Mouse (Mus musculus) intestine, embryonic 14.5 days (tissue): ENCODE data around the gene Kdelr3. TPM values are rescaled to one million over a fixed set of nuclear protein-coding genes. Genes with fewer than 3 reads are reported as not detected.

Source experiments
- ATAC-seq: fragments of 200-750 bp; cut with Nextera tagmentation; replicated peaks from 2 replicates; pipeline ENCODE4 v1.8.0; 2017; ENCODE audit warnings: low read depth, moderate number of reproducible peaks, moderate TSS enrichment, moderate library complexity; ENCODE audit not compliant: low FRiP score, low TSS enrichment
- DNase-seq: peaks from one replicate; pipeline ENCODE4 v3.0.0-alpha.2; 2018; ENCODE audit warnings: low spot score
- H3K27ac ChIP-seq: fragments of 300-500 bp; sonication (generic); 2 replicates; pipeline ENCODE4 v1.5.1; 2014; ENCODE audit warnings: low read depth, mild to moderate bottlenecking, control low read depth
- H3K27me3 ChIP-seq: fragments of 300-500 bp; sonication (generic); replicated peaks from 2 replicates; pipeline ENCODE4 v1.6.1; 2014; ENCODE audit warnings: low read length, control low read depth; ENCODE audit not compliant: control insufficient read depth, insufficient read depth
- H3K36me3 ChIP-seq: fragments of 300-500 bp; sonication (generic); 2 replicates; pipeline ENCODE4 v1.6.1; 2014; ENCODE audit warnings: low read length, control low read depth; ENCODE audit not compliant: control insufficient read depth, insufficient read depth
- H3K4me1 ChIP-seq: fragments of 300-500 bp; sonication (generic); replicated peaks from 2 replicates; pipeline ENCODE4 v1.6.1; 2014; ENCODE audit warnings: low read length, control low read depth, mixed read lengths; ENCODE audit not compliant: control insufficient read depth, insufficient read depth
- H3K4me2 ChIP-seq: fragments of 300-500 bp; sonication (generic); 2 replicates; pipeline ENCODE4 v1.6.1; 2014; ENCODE audit warnings: low read length
- H3K4me3 ChIP-seq: fragments of 300-500 bp; sonication (generic); 2 replicates; pipeline ENCODE4 v1.5.1; 2014; ENCODE audit warnings: low read depth, low read length, control low read depth, mixed read lengths
- H3K9ac ChIP-seq: fragments of 300-500 bp; sonication (generic); 2 replicates; pipeline ENCODE4 v1.6.1; 2014; ENCODE audit warnings: mild to moderate bottlenecking, low read length
- H3K9me3 ChIP-seq: fragments of 300-500 bp; sonication (generic); 2 replicates; pipeline ENCODE4 v1.6.1; 2016; ENCODE audit warnings: low read length, control low read depth; ENCODE audit not compliant: control insufficient read depth
- WGBS: fragments of 180-500 bp; shearing (Covaris S2); extraction: QIAGEN DNeasy Blood & Tissue Kit; methylation state at CpG from one replicate; pipeline ENCODE4 v1.1.7; 2014; 5-methylcytosine and 5-hydroxymethylcytosine counted together
- polyA plus RNA-seq: library from polyadenylated mRNA; unstranded; fragments of >200 nt; fragmentation: Nextera tagmentation; extraction: Ambion mirVana; gene quantifications from 2 replicates; pipeline ENCODE4 v1.2.1, GENCODE M21; 2014

The Kdelr3 gene
- polyA plus RNA-seq, 1 experiment from 2014 or later: 55.0 TPM

- no peak overlapping the region for H3K27ac ChIP-seq
- WGBS: 31% methylated on average over 7 of the region's 7 CpGs
- H3K4me3 ChIP-seq: no peak overlapping the region
- DNase-seq: no peak
- H3K36me3 ChIP-seq: no peaks in the 10 kb centered on the region
- H3K4me2 ChIP-seq: no peak overlapping the region
- H3K4me1 ChIP-seq: peaks cover 10% of the 10 kb centered on the region
- H3K27me3 ChIP-seq: peaks cover 86% of the 10 kb centered on the region
- no peaks in the 10 kb centered on the region for H3K9me3 ChIP-seq
- ATAC-seq: no peak
- no peak overlapping the region for H3K9ac ChIP-seq
Measured at GRCm38 (mm10) chr15:79506460-79506859, 9.8 kb upstream of the Kdelr3 start.

- ATAC-seq: no peak
- H3K4me1 ChIP-seq: peaks cover 14% of the 10 kb centered on the region
- no peak overlapping the region for H3K9ac ChIP-seq
- no peaks in the 10 kb centered on the region for H3K36me3 ChIP-seq
- no peak overlapping the region for H3K27ac ChIP-seq
- 46% methylated on average over 31 of the region's 31 CpGs for WGBS
- H3K4me3 ChIP-seq: no peak overlapping the region
- H3K9me3 ChIP-seq: no peaks in the 10 kb centered on the region
- DNase-seq: no peak
- peaks cover 82% of the 10 kb centered on the region for H3K27me3 ChIP-seq
- no peak overlapping the region for H3K4me2 ChIP-seq
Measured at GRCm38 (mm10) chr15:79507055-79507828, 9.0 kb upstream of the Kdelr3 start.

GRCm38 (mm10) chr15:79509998-79510397 lies 6.2 kb upstream of the Kdelr3 start:
- no peak overlapping the region for H3K9ac ChIP-seq
- no peaks in the 10 kb centered on the region for H3K36me3 ChIP-seq
- no peak for DNase-seq
- no peaks in the 10 kb centered on the region for H3K9me3 ChIP-seq
- 47% methylated on average over 6 of the region's 6 CpGs for WGBS
- H3K4me3 ChIP-seq: no peak overlapping the region
- no peak for ATAC-seq
- H3K27me3 ChIP-seq: peaks cover 80% of the 10 kb centered on the region
- no peak overlapping the region for H3K27ac ChIP-seq
- no peak overlapping the region for H3K4me2 ChIP-seq
- peaks cover 12% of the 10 kb centered on the region for H3K4me1 ChIP-seq

GRCm38 (mm10) chr15:79510425-79510824 lies 5.8 kb upstream of the Kdelr3 start:
- H3K4me2 ChIP-seq: no peak overlapping the region
- WGBS: 78% methylated on average over 7 of the region's 7 CpGs
- H3K27me3 ChIP-seq: peaks cover 81% of the 10 kb centered on the region

GRCm38 (mm10) chr15:79511553-79512320 lies 4.5 kb upstream of the Kdelr3 start:
- Histone ChIP-seq H3K27ac (no peak overlapping the region), H3K9me3 (no peaks in the 10 kb centered on the region), H3K4me3 (peak overlapping the region; percentile 34), H3K9ac (no peak overlapping the region), H3K36me3 (no peaks in the 10 kb centered on the region), H3K4me2 (peak overlapping the region; percentile 64), H3K27me3 (peaks cover 79% of the 10 kb centered on the region), H3K4me1 (peaks cover 4% of the 10 kb centered on the region; the same call in 1 of the 2 replicates)
- peak; percentile 89 for DNase-seq
- 3% methylated on average over 61 of the region's 61 CpGs for WGBS
- ATAC-seq: peak; percentile 65; the same call in 1 of the 2 replicates

More at GRCm38 (mm10) chr15:79510425-79510824, 5.8 kb upstream of the Kdelr3 start:
- no peak for ATAC-seq
- Histone ChIP-seq H3K36me3 (no peaks in the 10 kb centered on the region), H3K4me3 (no peak overlapping the region), H3K9ac (no peak overlapping the region), H3K27ac (no peak overlapping the region), H3K9me3 (no peaks in the 10 kb centered on the region), H3K4me1 (peaks cover 7% of the 10 kb centered on the region; the same call in 1 of the 2 replicates)
- no peak for DNase-seq

- Histone ChIP-seq H3K4me2 (no peak overlapping the region), H3K27ac (no peak overlapping the region), H3K9ac (no peak overlapping the region), H3K4me3 (no peak overlapping the region), H3K36me3 (no peaks in the 10 kb centered on the region), H3K9me3 (no peaks in the 10 kb centered on the region), H3K27me3 (peaks cover 72% of the 10 kb centered on the region), H3K4me1 (peaks cover 9% of the 10 kb centered on the region; the same call in 1 of the 2 replicates)
- ATAC-seq (no peak), DNase-seq (no peak)
- WGBS: 9% methylated on average over 9 of the region's 9 CpGs
Measured at GRCm38 (mm10) chr15:79513940-79514339, 2.3 kb upstream of the Kdelr3 start.

GRCm38 (mm10) chr15:79517710-79518109 lies 1.5 kb downstream of the Kdelr3 start:
- H3K4me1 ChIP-seq: 0 out of 2 replicates have a peak, but pooled peaks cover 6% of the 10 kb centered on the region
- 82% methylated on average over 4 of the region's 4 CpGs for WGBS
- no peak for ATAC-seq
- H3K27ac ChIP-seq: no peak overlapping the region
- H3K36me3 ChIP-seq: peaks cover 5% of the 10 kb centered on the region; the same call in 1 of the 2 replicates
- H3K4me2 ChIP-seq: peak overlapping the region; percentile 90
- peaks cover 41% of the 10 kb centered on the region for H3K27me3 ChIP-seq
- no peak overlapping the region for H3K9ac ChIP-seq
- no peak overlapping the region for H3K4me3 ChIP-seq
- no peak for DNase-seq
- no peaks in the 10 kb centered on the region for H3K9me3 ChIP-seq

- no peak overlapping the region for H3K4me2 ChIP-seq
- no peak overlapping the region for H3K4me3 ChIP-seq
- no peak for DNase-seq
- H3K27me3 ChIP-seq: peaks cover 34% of the 10 kb centered on the region
- H3K36me3 ChIP-seq: peaks cover 13% of the 10 kb centered on the region; the same call in 1 of the 2 replicates
- H3K4me1 ChIP-seq: 0 out of 2 replicates have a peak, but pooled peaks cover 6% of the 10 kb centered on the region
- 79% methylated on average over 3 of the region's 3 CpGs for WGBS
- H3K9ac ChIP-seq: no peak overlapping the region
- no peaks in the 10 kb centered on the region for H3K9me3 ChIP-seq
- H3K27ac ChIP-seq: no peak overlapping the region
- ATAC-seq: no peak
Measured at GRCm38 (mm10) chr15:79518571-79518970, 2.4 kb downstream of the Kdelr3 start.
